Mouse (Mus musculus): Measurements from ENCODE around the gene Gm17467.
"Not testable (repeated sequence)": the region's sequence is repeated elsewhere in the genome, so short reads cannot be mapped to it uniquely, and the experiment has no call there.

Gene Gm17467

DNA sequence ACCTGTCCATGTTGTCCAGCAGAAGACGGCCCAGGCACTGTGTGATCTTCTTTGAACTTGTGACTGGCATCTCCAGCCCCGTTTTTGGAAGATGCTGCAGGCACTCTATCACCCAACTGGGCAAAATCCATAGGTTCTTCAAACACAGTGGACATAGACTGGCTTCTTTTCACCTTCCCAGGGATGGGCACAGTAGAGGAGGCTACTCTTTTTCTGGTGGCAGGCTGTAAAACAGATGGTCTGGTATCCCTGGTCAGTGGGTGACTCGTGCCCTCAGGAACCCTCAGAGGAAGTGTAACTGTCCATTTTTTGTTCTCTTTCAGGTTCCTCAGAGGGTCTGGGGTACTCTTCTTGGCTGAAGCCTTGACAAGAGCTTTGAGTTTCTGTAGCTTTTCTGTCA is at the start of gene Gm17467:
TSS of gene Gm17467 (minus strand) at position 101 of the 400 bp plus-strand sequence.
- DNase-seq (ENCODE audit: low spot score in 2 of 2), result not testable (repeated sequence)
